Mouse (Mus musculus) G1E (cell line): ENCODE results near the gene Lmf1. TPM values are rescaled to one million over a fixed set of nuclear protein-coding genes. Genes with fewer than 3 reads are reported as not detected.

ENCODE experiments used
- ATAC-seq: 2 replicates; pipeline ENCODE4 v1.8.0; 2016; ENCODE audit warnings: mild to moderate bottlenecking; ENCODE audit not compliant: insufficient number of reproducible peaks, poor library complexity, low FRiP score, severe bottlenecking; ENCODE audit errors: extremely low read depth
- DNase-seq: peaks from one replicate; pipeline ENCODE4 v3.0.0; 2012; ENCODE audit warnings: low spot score
- H3K27me3 ChIP-seq: 2 replicates; pipeline ENCODE4 v1.6.1; 2012; ENCODE audit warnings: mild to moderate bottlenecking, low read length, inconsistent platforms; ENCODE audit not compliant: insufficient read depth
- H3K36me3 ChIP-seq: replicated peaks from 2 replicates; pipeline ENCODE3; 2012; ENCODE audit warnings: mild to moderate bottlenecking, inconsistent platforms
- H3K4me1 ChIP-seq: 2 replicates; pipeline ENCODE4 v1.6.1; 2012; ENCODE audit warnings: low read depth, low read length, inconsistent platforms, mixed read lengths; ENCODE audit not compliant: insufficient read depth
- H3K4me3 ChIP-seq: 2 replicates; pipeline ENCODE4 v1.5.1; 2012; ENCODE audit warnings: low read depth, mild to moderate bottlenecking, inconsistent platforms, low read length, moderate library complexity, mixed read lengths
- H3K9me3 ChIP-seq: replicated peaks from 2 replicates; pipeline ENCODE4 v1.6.1; 2012; ENCODE audit warnings: inconsistent platforms
- CTCF ChIP-seq: IDR thresholded peaks from 2 replicates; pipeline ENCODE4 v1.5.1; 2012; ENCODE audit warnings: low read depth, low read length, inconsistent platforms, mixed read lengths
- GATA1 ChIP-seq: IDR thresholded peaks from 2 replicates; pipeline ENCODE4 v1.6.1; 2012; ENCODE audit warnings: borderline replicate concordance, low read length, inconsistent platforms, mixed read lengths
- GATA2 ChIP-seq: IDR thresholded peaks from 2 replicates; pipeline ENCODE4 v1.6.1; 2012; ENCODE audit warnings: low read depth, low read length, inconsistent platforms, borderline replicate concordance
- POLR2AphosphoS5 ChIP-seq: IDR thresholded peaks from 2 replicates; pipeline ENCODE4 v1.6.1; 2012; ENCODE audit warnings: low read depth, low read length, inconsistent platforms; ENCODE audit not compliant: insufficient replicate concordance
- TAL1 ChIP-seq: conservative IDR thresholded peaks from 2 replicates; pipeline ENCODE4 v1.6.1; 2012; ENCODE audit warnings: low read depth, low read length, inconsistent platforms, mixed read lengths
- polyA plus RNA-seq: library from polyadenylated mRNA; stranded (reverse); fragments of >175 nt; gene quantifications from 2 replicates; pipeline ENCODE4 v1.2.3, GENCODE M21; 2012
- total RNA-seq, 2 experiments: library from RNA; stranded (forward) in 1 of 2; stranded (reverse) in 1 of 2; fragments of 200-1000 nt in 1 of 2; fragments of >200 nt in 1 of 2; fragmentation: Nextera tagmentation in 1 of 2; gene quantifications; 2 replicates each; pipeline ENCODE4 v1.2.3; 2014 to 2017

The Lmf1 gene
- total and polyA plus RNA-seq, 3 experiments, result 8.8 to 29.9 (median 16.2) TPM

- Histone ChIP-seq H3K4me1 (no peaks in the 10 kb centered on the region), H3K9me3 (no peaks in the 10 kb centered on the region), H3K4me3 (no peak overlapping the region), H3K36me3 (no peaks in the 10 kb centered on the region), H3K27me3 (peaks cover 29% of the 10 kb centered on the region; the same call in 1 of the 2 replicates)
- ATAC-seq, result no peak
- no peak for DNase-seq
- no peak for TF ChIP-seq GATA2
- no peak for TF ChIP-seq CTCF
- no peak for TF ChIP-seq POLR2AphosphoS5
- no peak for TF ChIP-seq GATA1
- no peak for TF ChIP-seq TAL1
These were observed 28.9 kb upstream of the Lmf1 start for GRCm38 (mm10) chr17:25550020-25550419.

- peaks cover 40% of the 10 kb centered on the region for H3K27me3 ChIP-seq
- DNase-seq, result no peak
- no peak overlapping the region for H3K4me3 ChIP-seq
- H3K4me1 ChIP-seq, result no peaks in the 10 kb centered on the region
- no peak for ATAC-seq
- no peaks in the 10 kb centered on the region for H3K9me3 ChIP-seq
- no peak for TF ChIP-seq POLR2AphosphoS5
- TF ChIP-seq CTCF, result no peak
- no peak for TF ChIP-seq TAL1
- no peak for TF ChIP-seq GATA2
- TF ChIP-seq GATA1, result no peak
- no peaks in the 10 kb centered on the region for H3K36me3 ChIP-seq
These were observed 27.6 kb upstream of the Lmf1 start for GRCm38 (mm10) chr17:25551313-25551712.

- Histone ChIP-seq H3K27me3 (peaks cover 38% of the 10 kb centered on the region), H3K9me3 (no peaks in the 10 kb centered on the region), H3K36me3 (no peaks in the 10 kb centered on the region), H3K4me3 (no peak overlapping the region), H3K4me1 (no peaks in the 10 kb centered on the region)
- TF ChIP-seq POLR2AphosphoS5, result no peak
- TF ChIP-seq CTCF, result no peak
- no peak for TF ChIP-seq GATA1
- no peak for TF ChIP-seq GATA2
- TF ChIP-seq TAL1, result no peak
- ATAC-seq (no peak), DNase-seq (no peak)
These were observed 23.7 kb upstream of the Lmf1 start for GRCm38 (mm10) chr17:25555159-25555558.

- no peak for TF ChIP-seq TAL1
- TF ChIP-seq CTCF, result no peak
- TF ChIP-seq POLR2AphosphoS5, result no peak
- TF ChIP-seq GATA1, result no peak
- no peak for TF ChIP-seq GATA2
- ATAC-seq (no peak), DNase-seq (no peak)
- no peaks in the 10 kb centered on the region for H3K9me3 ChIP-seq
- no peaks in the 10 kb centered on the region for H3K36me3 ChIP-seq
- peaks cover 43% of the 10 kb centered on the region for H3K27me3 ChIP-seq
- H3K4me3 ChIP-seq, result no peak overlapping the region
- H3K4me1 ChIP-seq, result no peaks in the 10 kb centered on the region
These were observed 22.9 kb upstream of the Lmf1 start for GRCm38 (mm10) chr17:25555666-25556629.

- no peaks in the 10 kb centered on the region for H3K36me3 ChIP-seq
- no peak for ATAC-seq
- no peak overlapping the region for H3K4me3 ChIP-seq
- no peak for DNase-seq
- no peaks in the 10 kb centered on the region for H3K9me3 ChIP-seq
- no peaks in the 10 kb centered on the region for H3K4me1 ChIP-seq
- H3K27me3 ChIP-seq, result peaks cover 40% of the 10 kb centered on the region
- TF ChIP-seq GATA2 (no peak), GATA1 (no peak), POLR2AphosphoS5 (no peak), CTCF (no peak), TAL1 (no peak)
These were observed 22.1 kb upstream of the Lmf1 start for GRCm38 (mm10) chr17:25556630-25557354.

- Histone ChIP-seq H3K27me3 (peaks cover 45% of the 10 kb centered on the region), H3K9me3 (no peaks in the 10 kb centered on the region), H3K36me3 (no peaks in the 10 kb centered on the region), H3K4me1 (no peaks in the 10 kb centered on the region), H3K4me3 (no peak overlapping the region)
- TF ChIP-seq GATA1 (no peak), GATA2 (no peak), TAL1 (no peak), CTCF (no peak), POLR2AphosphoS5 (no peak)
- ATAC-seq (no peak), DNase-seq (no peak)
These were observed 19.3 kb upstream of the Lmf1 start for GRCm38 (mm10) chr17:25559634-25560033.
